In genomic region chr7:132780611-132781010, GRCm38 (mm10) we compare ENCODE assay signal across 8 mouse cellular contexts. TPM values are rescaled to one million over a fixed set of nuclear protein-coding genes. Genes with fewer than 3 reads are reported as not detected.
A peak's percentile ranks its signal among the peaks of the same experiment; 100 is the strongest.
DNase-seq lines count a peak whose midpoint lies in the region; ATAC-seq and TF ChIP-seq lines count a peak whose summit lies in the region.

No protein-coding gene starts in this region.

- H3K9ac ChIP-seq in hindbrain, embryonic 11.5 days (ENCODE audit: low read depth, low read length), result no peak overlapping the region
- no peak overlapping the region for H3K9ac ChIP-seq in limb, embryonic 13.5 days
- no peak overlapping the region for H3K9ac ChIP-seq in neural tube, embryonic 12.5 days

- no peaks in the 10 kb centered on the region for H3K36me3 ChIP-seq in hindbrain, embryonic 11.5 days (ENCODE audit: control insufficient read depth, insufficient read depth, low read length)
- H3K36me3 ChIP-seq in limb, embryonic 13.5 days, result peaks cover 35% of the 10 kb centered on the region
- peaks cover 24% of the 10 kb centered on the region for H3K36me3 ChIP-seq in neural tube, embryonic 12.5 days

- H3K4me3 ChIP-seq in gastrocnemius, adult 2 months, result peak overlapping the region; percentile 57
- H3K4me3 ChIP-seq in hindbrain, embryonic 11.5 days (ENCODE audit: low read depth, low read length), result no peak overlapping the region
- H3K4me3 ChIP-seq in limb, embryonic 13.5 days, result no peak overlapping the region
- no peak overlapping the region for H3K4me3 ChIP-seq in neural tube, embryonic 12.5 days

- TF ChIP-seq CTCF in gastrocnemius, adult 2 months (IDR thresholded peaks at IDR 0.05), result peak; percentile 38

- intact Hi-C loops in gastrocnemius, adult 2 months (cut with DNase I), result no loop called here

- 0 out of 2 replicates have a peak, but pooled peaks have one; percentile 62 for ATAC-seq in hindbrain, embryonic 11.5 days (ENCODE audit: low FRiP score)
- ATAC-seq in limb, embryonic 13.5 days (ENCODE audit: low FRiP score, low read depth), result peak; percentile 85
- ATAC-seq in neural tube, embryonic 12.5 days (ENCODE audit: low FRiP score, low read depth), result no peak

- no peaks in the 10 kb centered on the region for H3K27me3 ChIP-seq in hindbrain, embryonic 11.5 days (ENCODE audit: control insufficient read depth, insufficient read depth, low read length)
- H3K27me3 ChIP-seq in limb, embryonic 13.5 days, result no peaks in the 10 kb centered on the region
- H3K27me3 ChIP-seq in neural tube, embryonic 12.5 days (replicated peaks), result no peaks in the 10 kb centered on the region

- H3K27ac ChIP-seq in gastrocnemius, adult 2 months, result peak overlapping the region; percentile 91
- H3K27ac ChIP-seq in hindbrain, embryonic 11.5 days (ENCODE audit: low read depth, low read length), result no peak overlapping the region
- H3K27ac ChIP-seq in limb, embryonic 13.5 days, result peak overlapping the region; percentile 80
- no peak overlapping the region for H3K27ac ChIP-seq in neural tube, embryonic 12.5 days

- WGBS in hindbrain, embryonic 11.5 days, result 40% methylated on average over 4 of the region's 4 CpGs
- WGBS in limb, embryonic 13.5 days, result 44% methylated on average over 4 of the region's 4 CpGs
- WGBS in neural tube, embryonic 12.5 days, result 16% methylated on average over 4 of the region's 4 CpGs

- no peak overlapping the region for H3K4me2 ChIP-seq in hindbrain, embryonic 11.5 days (replicated peaks; ENCODE audit: low read depth, low read length)
- peak overlapping the region; percentile 36; the same call in 1 of the 2 replicates for H3K4me2 ChIP-seq in limb, embryonic 13.5 days (replicated peaks)
- peak overlapping the region; percentile 26; the same call in 1 of the 2 replicates for H3K4me2 ChIP-seq in neural tube, embryonic 12.5 days (replicated peaks)

- H3K9me3 ChIP-seq in hindbrain, embryonic 11.5 days (ENCODE audit: control insufficient read depth, low read length), result no peaks in the 10 kb centered on the region
- H3K9me3 ChIP-seq in limb, embryonic 13.5 days, result no peaks in the 10 kb centered on the region
- H3K9me3 ChIP-seq in neural tube, embryonic 12.5 days, result no peaks in the 10 kb centered on the region

- peak; percentile 82 for DNase-seq in gastrocnemius, adult 2 months
- no peak for DNase-seq in gastrocnemius, postnatal 4 days (ENCODE audit: low spot score in 2 of 2)
- peak; percentile 68 to 79 for DNase-seq in cerebellum, postnatal 10 days
- peak; percentile 37 for DNase-seq in hindbrain, embryonic 11.5 days (ENCODE audit: low spot score)
- no peak for DNase-seq in thymus, postnatal 0 days (ENCODE audit: low spot score)
- no peak for DNase-seq in adrenal gland, postnatal 10 days

- H3K4me1 ChIP-seq in hindbrain, embryonic 11.5 days (replicated peaks; ENCODE audit: control insufficient read depth, insufficient read depth, low read length), result peaks cover 13% of the 10 kb centered on the region
- H3K4me1 ChIP-seq in limb, embryonic 13.5 days, result peaks cover 55% of the 10 kb centered on the region
- H3K4me1 ChIP-seq in neural tube, embryonic 12.5 days, result peaks cover 25% of the 10 kb centered on the region

RNA-seq across cellular contexts. Expression of gene Fam53b, which starts 33.1 kb away (rescaled TPM):
- total RNA-seq in gastrocnemius, adult 2 months (2021), result 10 to 100 TPM; 15.3 to 27.4 TPM
- total RNA-seq in gastrocnemius, postnatal 4 days (2021), result 10 to 100 TPM; 44.6 to 48.9 TPM
- polyA plus RNA-seq in hindbrain, embryonic 11.5 days (2014; fragmentation: Nextera tagmentation; extraction: Ambion mirVana), result 16.9 and 17.0 TPM in 2 replicates
- 25.4 and 26.4 TPM in 2 replicates for polyA plus RNA-seq in limb, embryonic 13.5 days (2015; fragmentation: Nextera tagmentation; extraction: Ambion mirVana)
- 25.0 and 25.3 TPM in 2 replicates for polyA plus RNA-seq in neural tube, embryonic 12.5 days (2016; fragmentation: Nextera tagmentation; extraction: Ambion mirVana)
- 30.5 and 37.7 TPM in 2 replicates for polyA plus RNA-seq in thymus, postnatal 0 days (2015; fragmentation: Nextera tagmentation; extraction: Ambion mirVana)
- 10 to 100 TPM; 58.4 to 75.1 TPM for total RNA-seq in adrenal gland, postnatal 10 days (2021)

Comparison
In these comparisons a context has a peak if more than half of its experiments do, and no peak if none do; other contexts are left out.
1. DNase-seq: peak in gastrocnemius, adult 2 months (single experiment), cerebellum, postnatal 10 days (2 of 2) and hindbrain, embryonic 11.5 days (single experiment); none in gastrocnemius, postnatal 4 days (0 of 2), thymus, postnatal 0 days (single experiment) and adrenal gland, postnatal 10 days (single experiment).
2. H3K27ac ChIP-seq: peak in gastrocnemius, adult 2 months (single experiment) and limb, embryonic 13.5 days (single experiment); none in hindbrain, embryonic 11.5 days (single experiment) and neural tube, embryonic 12.5 days (single experiment).